Mouse (Mus musculus) midbrain, embryonic 16.5 days (tissue): ENCODE measurements around the gene Gtf2ird1. TPM values are rescaled to one million over a fixed set of nuclear protein-coding genes. Genes with fewer than 3 reads are reported as not detected.
"Not testable (repeated sequence)": the region's sequence is repeated elsewhere in the genome, so short reads cannot be mapped to it uniquely, and the experiment has no call there.

Experiments
- ATAC-seq: fragments of 200-750 bp; cut with Nextera tagmentation; 2 replicates; pipeline ENCODE4 v1.8.0; 2017; ENCODE audit warnings: moderate TSS enrichment
- H3K27ac ChIP-seq: fragments of 300-500 bp; sonication (generic); 2 replicates; pipeline ENCODE4 v1.5.1; 2014; ENCODE audit warnings: mild to moderate bottlenecking, low read length, mixed read lengths
- H3K27me3 ChIP-seq: fragments of 300-500 bp; sonication (generic); 2 replicates; pipeline ENCODE4 v1.6.1; 2014; ENCODE audit warnings: low read depth, low read length, mixed read lengths; ENCODE audit not compliant: control insufficient read depth, insufficient read depth
- H3K36me3 ChIP-seq: fragments of 300-500 bp; sonication (generic); 2 replicates; pipeline ENCODE4 v1.6.1; 2014; ENCODE audit warnings: mild to moderate bottlenecking, low read length, moderate library complexity, mixed read lengths; ENCODE audit not compliant: control insufficient read depth, insufficient read depth
- H3K4me1 ChIP-seq: fragments of 300-500 bp; sonication (generic); 2 replicates; pipeline ENCODE4 v1.6.1; 2014; ENCODE audit warnings: mild to moderate bottlenecking, low read length, mixed read lengths; ENCODE audit not compliant: control insufficient read depth, insufficient read depth
- H3K4me2 ChIP-seq: fragments of 300-500 bp; sonication (generic); 2 replicates; pipeline ENCODE4 v1.6.1; 2014; ENCODE audit warnings: mild to moderate bottlenecking, low read length, mixed read lengths
- H3K4me3 ChIP-seq: fragments of 300-500 bp; sonication (generic); 2 replicates; pipeline ENCODE4 v1.5.1; 2014; ENCODE audit warnings: low read depth, mild to moderate bottlenecking, low read length, moderate library complexity, mixed read lengths
- H3K9ac ChIP-seq: fragments of 300-500 bp; sonication (generic); 2 replicates; pipeline ENCODE4 v1.6.1; 2014; ENCODE audit warnings: low read depth, low read length, mixed read lengths
- H3K9me3 ChIP-seq: fragments of 300-500 bp; sonication (generic); replicated peaks from 2 replicates; pipeline ENCODE4 v1.6.1; 2014; ENCODE audit warnings: mild to moderate bottlenecking, low read length, mixed read lengths; ENCODE audit not compliant: control insufficient read depth, poor library complexity, severe bottlenecking
- WGBS: fragments of 180-500 bp; shearing (Covaris S2); extraction: QIAGEN DNeasy Blood & Tissue Kit; methylation state at CpG from one replicate; pipeline ENCODE4 v1.1.7; 2014; 5-methylcytosine and 5-hydroxymethylcytosine counted together
- polyA plus RNA-seq: library from polyadenylated mRNA; unstranded; fragments of >200 nt; fragmentation: Nextera tagmentation; extraction: Ambion mirVana; gene quantifications from 2 replicates; pipeline ENCODE4 v1.2.1, GENCODE M21; 2015

The Gtf2ird1 gene
- polyA plus RNA-seq, 1 experiment from 2014 or later, result 74.3 TPM

DNA sequence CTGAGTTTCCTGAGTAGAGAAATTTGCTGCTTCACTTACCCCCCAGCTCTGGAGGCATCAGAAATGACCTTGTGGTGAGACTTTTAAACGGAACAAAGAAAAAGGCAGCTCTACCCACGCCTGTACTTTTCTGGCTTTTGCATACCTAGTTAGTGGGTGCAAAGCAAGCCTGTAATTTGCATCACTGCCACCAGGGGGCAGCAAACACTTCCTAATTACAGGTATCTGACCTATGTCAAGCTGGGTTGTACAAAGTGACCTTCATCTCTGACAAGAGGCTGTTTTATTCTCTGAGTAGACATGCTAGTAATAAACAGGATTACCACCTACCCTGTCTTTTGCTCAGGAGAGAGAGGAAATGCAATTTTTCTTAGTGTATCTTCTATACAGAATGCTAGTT is 71.4 kb downstream of the Gtf2ird1 start:
- no peak for ATAC-seq
- Histone ChIP-seq H3K27ac (no peak overlapping the region), H3K4me3 (no peak overlapping the region), H3K36me3 (peaks cover 46% of the 10 kb centered on the region), H3K27me3 (no peaks in the 10 kb centered on the region), H3K4me1 (no peaks in the 10 kb centered on the region), H3K4me2 (no peak overlapping the region), H3K9ac (no peak overlapping the region), H3K9me3 (no peaks in the 10 kb centered on the region)
- WGBS, result 77% methylated on average over 2 of the region's 2 CpGs

DNA sequence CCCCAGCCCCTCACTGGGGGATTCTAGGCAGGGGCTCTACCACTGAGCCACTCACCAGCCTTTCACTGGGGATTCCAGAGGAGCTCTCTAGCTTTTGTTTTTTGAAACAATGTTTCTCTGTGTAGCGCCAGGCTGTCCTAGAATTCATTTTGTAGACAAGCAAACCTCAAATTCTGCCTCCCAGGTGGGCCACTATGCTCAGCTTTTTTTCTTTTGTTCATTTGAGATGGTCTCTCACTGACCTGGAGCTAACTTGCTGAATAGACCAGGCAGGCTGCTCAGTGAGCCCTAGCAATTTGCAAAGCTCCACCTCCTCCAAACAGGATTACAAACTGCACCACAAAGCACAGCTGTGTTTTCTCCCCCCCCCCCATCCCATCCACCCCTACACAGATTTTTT is 81.3 kb downstream of the Gtf2ird1 start:
- 48% methylated on average over 1 of the region's 1 CpGs for WGBS
- Histone ChIP-seq H3K27me3 (no peaks in the 10 kb centered on the region), H3K4me1 (no peaks in the 10 kb centered on the region), H3K4me2 (no peak overlapping the region), H3K9ac (no peak overlapping the region), H3K4me3 (no peak overlapping the region), H3K27ac (no peak overlapping the region), H3K36me3 (peaks cover 14% of the 10 kb centered on the region), H3K9me3 (no peaks in the 10 kb centered on the region)
- ATAC-seq, result no peak

DNA sequence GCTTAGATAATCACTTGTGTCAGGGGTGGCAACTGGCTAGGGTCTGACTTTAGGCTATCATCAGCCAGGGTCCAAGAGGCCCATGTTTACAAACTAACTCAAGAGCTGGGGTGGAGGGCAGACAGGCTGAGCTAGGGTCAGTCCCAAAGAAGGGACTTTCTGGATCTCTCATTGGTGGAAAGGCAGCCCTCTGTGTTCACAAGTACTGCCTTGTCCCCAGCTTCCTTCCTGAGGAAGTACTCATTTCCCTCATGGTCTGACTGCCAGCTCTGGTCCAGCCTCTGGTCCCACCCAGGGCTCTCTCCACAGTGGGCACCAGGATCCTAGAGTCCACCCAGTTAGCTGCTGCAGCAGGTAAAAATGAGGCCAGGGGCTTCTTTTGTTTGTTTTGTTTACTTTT is 82.0 kb downstream of the Gtf2ird1 start:
- Histone ChIP-seq H3K4me3 (no peak overlapping the region), H3K36me3 (peaks cover 14% of the 10 kb centered on the region), H3K4me2 (no peak overlapping the region), H3K4me1 (no peaks in the 10 kb centered on the region), H3K27me3 (no peaks in the 10 kb centered on the region), H3K9me3 (no peaks in the 10 kb centered on the region), H3K9ac (no peak overlapping the region), H3K27ac (0 out of 2 replicates have a peak overlapping the region, but pooled peaks have one; percentile 39)
- no peak for ATAC-seq

DNA sequence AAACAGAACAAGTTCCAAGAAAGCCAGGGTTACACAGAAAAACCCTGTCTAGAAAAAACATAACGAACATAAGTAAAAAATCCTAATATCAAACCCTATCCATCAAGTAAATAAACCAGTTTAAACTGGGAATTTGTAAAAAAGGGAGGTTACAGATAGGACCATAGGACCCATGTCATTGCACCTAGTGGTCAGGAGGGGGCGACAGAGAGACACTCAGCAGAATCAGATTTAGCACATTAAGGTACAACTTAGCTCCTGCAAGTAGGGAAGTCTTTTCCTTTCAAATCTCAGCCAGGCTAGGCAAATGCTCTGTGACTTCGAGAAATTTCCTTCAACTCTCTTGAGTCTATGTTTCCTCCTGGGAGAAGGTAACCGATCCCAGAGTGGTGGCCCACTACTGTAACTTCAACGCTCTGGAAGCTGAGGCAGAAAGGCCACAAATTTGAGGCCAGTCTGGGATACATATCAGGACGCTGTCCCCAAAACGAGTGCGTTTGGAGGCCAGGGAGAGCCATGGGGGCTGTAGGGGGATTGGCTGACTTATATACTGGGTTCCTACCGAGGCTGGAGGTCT is 82.5 kb downstream of the Gtf2ird1 start:
- 80% methylated on average over 9 of the region's 9 CpGs for WGBS
- Histone ChIP-seq H3K27me3 (no peaks in the 10 kb centered on the region), H3K4me3 (no peak overlapping the region), H3K9me3 (no peaks in the 10 kb centered on the region), H3K4me1 (no peaks in the 10 kb centered on the region), H3K4me2 (no peak overlapping the region), H3K9ac (no peak overlapping the region), H3K27ac (0 out of 2 replicates have a peak overlapping the region, but pooled peaks have one; percentile 39), H3K36me3 (peaks cover 14% of the 10 kb centered on the region)
- no peak for ATAC-seq

DNA sequence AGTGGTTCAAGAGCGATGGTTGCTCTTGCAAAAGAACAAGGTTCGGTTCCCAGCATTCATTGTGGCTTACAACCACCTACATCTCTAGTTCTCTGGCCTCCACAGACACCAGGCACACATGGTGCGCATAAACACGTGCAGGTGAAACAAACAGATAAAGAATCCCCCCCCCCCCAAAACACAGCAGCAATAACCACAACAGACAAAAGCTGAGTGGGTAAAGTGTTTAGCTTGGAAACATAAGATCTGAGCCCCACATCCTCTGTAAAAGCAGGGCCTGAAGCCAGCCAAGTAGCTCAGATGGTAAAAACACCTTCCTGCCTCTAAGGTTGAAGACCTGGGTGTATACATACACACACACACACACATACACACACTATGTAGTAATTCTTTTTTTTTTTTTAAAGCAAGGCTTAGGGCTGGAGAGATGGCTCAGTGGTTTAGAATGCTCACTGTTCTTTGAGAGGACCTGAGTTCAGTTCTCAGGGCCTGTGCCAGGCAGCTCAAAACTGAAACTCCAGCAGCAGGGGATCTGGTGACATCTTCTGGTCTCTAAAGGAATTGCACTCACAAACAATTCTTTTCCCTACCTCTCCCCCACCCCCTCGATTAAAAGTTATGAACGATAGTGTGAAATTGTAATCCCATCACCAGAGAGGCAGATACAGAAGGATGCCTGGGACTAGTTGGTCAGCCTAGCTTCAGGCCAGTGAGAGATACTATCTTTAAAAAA is 83.4 kb downstream of the Gtf2ird1 start:
- Histone ChIP-seq H3K36me3 (peaks cover 14% of the 10 kb centered on the region), H3K9ac (no peak overlapping the region), H3K4me1 (no peaks in the 10 kb centered on the region), H3K27ac (no peak overlapping the region), H3K4me2 (no peak overlapping the region), H3K27me3 (no peaks in the 10 kb centered on the region), H3K4me3 (no peak overlapping the region), H3K9me3 (no peaks in the 10 kb centered on the region)
- 95% methylated on average over 6 of the region's 6 CpGs for WGBS
- no peak for ATAC-seq

DNA sequence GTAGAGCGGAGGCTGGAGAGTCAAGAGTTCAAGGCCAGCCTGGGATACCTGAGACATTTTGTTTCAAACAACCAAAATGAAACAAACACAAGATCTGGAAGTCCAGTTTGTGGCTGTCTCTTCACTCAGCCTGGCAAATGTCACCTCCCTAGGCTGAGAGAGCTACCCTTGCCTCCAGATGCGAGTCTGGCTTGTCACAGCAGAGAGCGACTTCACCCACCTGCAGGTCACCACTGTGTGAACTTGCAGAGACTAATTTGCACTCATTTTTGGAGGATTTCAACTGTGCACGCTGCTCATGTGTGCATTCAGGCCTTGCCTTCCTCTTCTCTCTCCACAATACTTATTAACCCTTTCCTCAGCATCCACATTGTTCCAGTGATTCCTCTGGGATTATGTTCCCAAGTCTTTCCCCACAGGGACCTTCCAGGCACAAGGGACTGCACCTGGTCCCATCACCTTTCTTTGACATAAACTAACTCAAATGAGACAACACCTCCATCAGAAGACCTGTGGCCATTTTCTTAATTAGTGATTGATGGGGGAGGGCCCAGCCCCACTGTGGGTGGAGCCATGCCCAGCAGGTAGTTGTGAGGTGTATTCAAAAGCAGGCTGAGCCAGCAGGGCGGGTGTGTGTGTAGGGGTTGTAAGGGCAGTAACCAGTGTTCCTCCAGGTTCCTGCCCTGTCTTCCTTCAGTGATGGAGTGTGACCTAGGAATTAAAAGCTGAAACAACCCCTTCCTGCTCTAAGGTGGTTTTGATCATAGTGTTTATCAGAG is 84.8 kb downstream of the Gtf2ird1 start:
- Histone ChIP-seq H3K4me3 (no peak overlapping the region), H3K27me3 (no peaks in the 10 kb centered on the region), H3K4me2 (no peak overlapping the region), H3K9ac (no peak overlapping the region), H3K36me3 (peaks cover 13% of the 10 kb centered on the region), H3K4me1 (no peaks in the 10 kb centered on the region), H3K9me3 (no peaks in the 10 kb centered on the region), H3K27ac (no peak overlapping the region)
- no peak for ATAC-seq
- WGBS, result 86% methylated on average over 5 of the region's 5 CpGs

DNA sequence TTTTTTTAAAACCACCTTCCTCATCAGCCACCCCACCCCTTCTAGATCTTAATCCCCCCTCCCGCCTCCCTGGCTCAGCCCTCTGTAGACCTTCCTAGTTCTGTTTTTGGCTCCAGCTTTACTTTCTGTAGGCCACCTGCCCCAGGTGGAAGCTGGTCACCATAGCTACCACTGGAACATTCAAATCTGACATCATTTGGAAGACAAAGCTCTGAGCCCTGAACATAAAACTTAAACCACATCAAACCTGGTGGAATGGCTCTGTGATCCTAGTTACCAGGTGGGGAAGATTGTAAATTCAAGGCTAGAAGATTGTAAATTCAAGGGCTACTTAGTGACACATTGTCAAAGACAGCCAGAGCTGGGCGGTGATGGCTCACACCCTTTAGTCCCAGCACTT is 85.7 kb downstream of the Gtf2ird1 start:
- 89% methylated on average over 2 of the region's 2 CpGs for WGBS
- ATAC-seq, result no peak
- Histone ChIP-seq H3K27ac (no peak overlapping the region), H3K9ac (no peak overlapping the region), H3K4me3 (no peak overlapping the region), H3K4me1 (no peaks in the 10 kb centered on the region), H3K9me3 (no peaks in the 10 kb centered on the region), H3K4me2 (no peak overlapping the region), H3K36me3 (peaks cover 5% of the 10 kb centered on the region; the same call in 1 of the 2 replicates), H3K27me3 (no peaks in the 10 kb centered on the region)

DNA sequence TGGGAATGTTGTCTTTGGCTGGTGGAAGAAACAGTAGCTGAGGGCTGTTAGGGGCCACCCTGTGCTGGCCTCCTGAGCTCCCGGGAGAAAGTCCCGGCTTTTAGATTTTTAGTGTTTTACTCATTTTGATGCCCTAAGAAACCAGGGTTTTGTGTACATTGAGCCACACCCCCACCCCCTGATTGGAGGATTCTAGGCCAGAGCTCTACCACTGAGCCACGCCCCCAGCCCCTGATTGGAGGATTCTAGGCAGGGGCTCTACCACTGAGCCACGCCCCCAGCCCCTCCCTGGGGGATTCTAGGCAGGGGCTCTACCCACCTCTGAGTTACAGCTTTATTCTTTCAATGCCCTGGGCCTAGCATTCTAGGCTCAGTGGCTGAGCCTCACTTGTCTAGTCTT is 97.4 kb downstream of the Gtf2ird1 start:
- no peak overlapping the region for H3K9ac ChIP-seq
- H3K4me3 ChIP-seq, result no peak overlapping the region
- ATAC-seq, result no peak
- H3K4me2 ChIP-seq, result no peak overlapping the region
- WGBS, result 96% methylated on average over 4 of the region's 4 CpGs
- H3K27me3 ChIP-seq, result no peaks in the 10 kb centered on the region
- peaks cover 40% of the 10 kb centered on the region for H3K36me3 ChIP-seq
- no peak overlapping the region for H3K27ac ChIP-seq
- no peaks in the 10 kb centered on the region for H3K4me1 ChIP-seq
- no peaks in the 10 kb centered on the region for H3K9me3 ChIP-seq

DNA sequence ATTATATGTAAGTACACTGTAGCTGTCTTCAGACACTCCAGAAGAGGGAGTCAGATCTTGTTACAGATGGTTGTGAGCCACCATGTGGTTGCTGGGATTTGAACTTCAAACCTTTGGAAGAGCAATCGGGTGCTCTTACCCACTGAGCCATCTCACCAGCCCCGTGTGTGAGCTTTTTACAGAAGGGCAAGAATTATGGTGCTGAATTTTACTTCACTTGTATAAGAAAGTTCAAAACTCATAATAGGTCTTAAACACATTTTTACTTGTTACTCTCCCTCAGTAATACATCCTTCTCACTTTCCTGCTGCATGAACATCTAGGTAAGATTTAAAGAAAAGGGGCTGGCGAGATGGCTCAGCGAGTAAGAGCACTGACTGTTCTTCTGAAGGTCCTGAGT is 101.1 kb downstream of the Gtf2ird1 start:
- not testable (repeated sequence) for H3K9ac ChIP-seq, H3K4me2 ChIP-seq, H3K4me1 ChIP-seq, H3K4me3 ChIP-seq, H3K9me3 ChIP-seq, H3K27ac ChIP-seq, H3K27me3 ChIP-seq, ATAC-seq
- peaks cover 26% of the 10 kb centered on the region for H3K36me3 ChIP-seq
- 97% methylated on average over 4 of the region's 4 CpGs for WGBS
